Mouse (Mus musculus): ENCODE data around the gene Poc1b.

The Poc1b gene

DNA sequence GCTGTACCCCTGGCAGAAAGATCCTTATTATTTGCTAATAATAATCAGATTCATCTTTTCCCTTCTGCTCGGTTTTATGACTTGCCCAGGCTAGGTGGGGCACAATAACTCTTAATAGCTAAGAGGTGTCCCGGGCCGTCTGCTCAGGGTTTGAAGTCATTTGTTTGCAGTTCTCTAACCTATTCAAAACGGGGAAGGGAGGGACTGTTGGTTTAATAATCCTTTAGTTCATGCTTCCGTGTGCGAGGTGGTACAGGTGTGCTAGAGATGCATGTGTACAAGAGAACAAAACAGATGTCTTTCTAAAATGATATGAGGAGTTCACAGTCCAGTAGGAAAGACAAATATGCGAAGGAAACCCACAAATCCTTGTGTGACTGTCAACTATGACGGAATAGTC, 7.5 kb downstream of the Poc1b start:
- in situ Hi-C loops (cut with MseI, MboI), result no loop called here

DNA sequence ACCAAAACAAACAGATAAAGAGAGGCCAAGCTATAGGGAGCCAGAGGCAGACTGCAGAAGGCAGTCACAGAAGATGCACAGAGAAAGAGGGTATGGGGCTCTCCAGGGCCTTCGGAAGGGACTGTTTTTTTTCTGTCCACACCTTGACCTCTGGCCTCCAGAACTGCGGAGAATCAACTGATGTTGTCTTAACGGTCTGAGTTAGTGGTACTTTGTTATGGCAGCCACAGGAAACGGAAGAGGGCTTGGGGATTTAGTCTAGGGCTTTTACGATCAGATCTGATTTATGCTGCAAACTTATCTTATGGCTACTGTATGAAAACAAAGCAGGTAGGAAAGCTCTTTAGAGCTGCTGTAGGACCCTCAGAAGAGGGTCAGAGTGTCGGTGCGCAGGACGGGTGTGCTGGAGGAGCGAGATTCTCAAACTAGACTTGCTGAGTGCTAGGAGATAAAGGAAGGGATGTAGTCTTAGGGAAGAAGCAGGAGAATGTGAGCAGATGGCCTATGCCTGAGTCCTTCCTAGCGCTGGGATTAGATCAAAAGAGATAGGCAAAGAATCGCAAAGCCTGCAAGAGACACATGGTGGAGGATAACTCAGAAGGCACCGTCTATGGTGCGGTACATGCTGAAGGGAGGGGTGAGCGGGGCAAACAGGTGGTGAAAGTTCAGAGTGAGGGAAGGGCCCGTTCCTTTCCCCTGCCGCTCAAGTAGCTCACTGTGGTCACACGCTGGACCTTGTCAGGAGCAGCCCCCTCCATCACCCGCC, 8.8 kb downstream of the Poc1b start:
- in situ Hi-C loops (cut with MseI, MboI), result no loop called here

DNA sequence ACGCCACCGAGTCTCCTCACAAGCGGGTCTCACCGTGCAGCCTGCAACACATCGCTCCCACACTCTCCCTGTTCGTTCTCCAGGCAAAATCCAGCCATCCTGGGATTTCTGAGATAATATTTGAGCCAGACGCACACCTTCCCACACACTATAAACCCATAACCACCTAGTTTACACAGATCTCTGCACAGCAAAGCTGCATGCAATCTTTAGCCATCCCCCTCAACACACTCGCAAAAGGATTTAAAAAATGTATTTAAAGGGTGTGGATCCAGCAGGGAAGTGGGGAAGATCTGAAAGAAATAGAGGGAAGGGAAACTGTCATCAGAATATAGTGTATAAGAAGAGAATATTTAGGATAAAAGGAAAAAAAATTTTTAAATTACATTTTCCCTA, 9.4 kb downstream of the Poc1b start:
- in situ Hi-C loops (cut with MseI, MboI), result no loop called here

DNA sequence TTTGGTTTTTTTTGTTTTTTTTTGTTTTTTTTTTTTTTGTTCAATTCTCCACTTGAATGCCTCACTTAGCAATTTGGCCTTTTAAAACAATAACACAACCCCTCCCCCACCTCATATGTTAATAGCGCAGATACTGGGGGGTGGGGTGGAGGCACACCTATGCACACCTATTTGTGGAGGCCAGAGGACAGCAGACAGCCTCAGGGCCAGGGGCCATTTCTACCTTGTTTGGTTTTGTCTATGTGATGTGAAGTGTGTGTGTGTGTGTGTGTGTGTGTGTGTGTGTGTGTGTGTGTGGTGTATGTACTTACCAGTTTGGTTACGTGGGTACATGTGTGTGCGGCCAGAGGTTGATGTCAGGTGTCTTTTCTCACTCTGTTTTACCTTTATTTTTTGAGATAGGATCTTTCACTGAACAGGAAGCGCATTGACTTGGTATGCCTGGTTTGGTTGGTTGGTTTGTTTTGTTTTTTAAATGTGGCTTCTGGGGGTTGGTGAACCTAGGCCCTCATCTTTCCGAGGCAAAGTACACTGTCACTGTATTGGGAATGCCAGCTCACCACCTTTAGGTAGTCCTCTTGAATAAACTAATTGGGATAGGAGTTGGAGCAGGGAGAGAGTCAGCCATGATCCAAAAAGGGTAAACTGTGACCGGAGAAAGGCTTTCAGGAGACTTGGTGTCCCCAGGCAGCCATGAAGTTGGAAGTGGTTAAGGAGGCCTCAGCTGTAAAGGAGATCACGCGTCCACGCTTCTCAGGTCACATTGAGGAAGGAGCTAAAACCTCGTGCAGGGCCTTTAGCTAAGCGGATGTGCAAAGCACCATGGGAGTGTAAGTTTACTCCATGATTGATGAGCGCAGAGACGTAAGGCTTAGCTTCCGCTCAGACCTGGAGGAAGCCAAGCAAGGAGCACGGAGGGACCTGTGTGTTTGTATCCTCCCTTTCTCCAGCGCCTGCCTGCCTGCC, 10.1 kb downstream of the Poc1b start:
- in situ Hi-C loops (cut with MseI, MboI), result no loop called here

DNA sequence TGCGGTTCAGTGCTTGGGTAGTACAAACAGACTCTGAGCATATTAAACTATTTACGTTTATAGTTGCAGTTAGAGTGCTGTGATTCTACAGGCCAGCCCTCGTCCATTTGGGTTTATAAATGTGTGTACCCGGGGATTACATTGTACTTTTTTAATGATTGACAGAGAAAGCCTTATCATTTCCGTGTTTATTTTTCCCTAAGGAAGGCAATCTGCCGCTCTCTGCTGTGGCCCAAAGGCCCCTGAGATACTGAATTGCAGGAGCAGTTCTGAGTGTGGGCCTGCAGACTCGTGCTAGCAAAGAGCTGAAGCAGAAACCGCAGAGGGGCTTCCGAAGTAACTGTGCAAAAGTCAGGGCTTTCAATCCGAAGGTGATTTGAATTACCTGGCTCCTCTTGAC, 11.0 kb downstream of the Poc1b start:
- in situ Hi-C loops (cut with MseI, MboI), result no loop called here

DNA sequence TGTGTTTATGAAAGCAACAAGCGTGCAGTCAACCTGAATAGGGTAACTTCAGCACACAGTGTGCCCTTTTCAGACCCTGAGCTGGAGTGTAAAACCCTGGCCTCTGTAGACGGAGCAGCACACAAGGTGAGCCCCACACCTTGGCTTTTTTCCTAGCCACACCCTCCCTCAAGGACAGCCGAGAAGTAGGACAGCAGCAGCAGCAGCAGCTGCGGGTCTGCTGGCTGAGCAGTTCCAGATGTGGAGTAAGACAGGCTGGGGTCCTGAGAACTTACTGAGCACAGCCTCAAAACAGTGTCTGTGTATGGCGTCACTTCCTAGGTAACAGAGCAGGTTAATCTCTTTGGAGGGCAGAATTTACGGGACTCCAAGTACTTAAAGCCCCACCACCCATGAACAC, 11.9 kb downstream of the Poc1b start:
- in situ Hi-C loops (cut with MseI, MboI), result no loop called here

DNA sequence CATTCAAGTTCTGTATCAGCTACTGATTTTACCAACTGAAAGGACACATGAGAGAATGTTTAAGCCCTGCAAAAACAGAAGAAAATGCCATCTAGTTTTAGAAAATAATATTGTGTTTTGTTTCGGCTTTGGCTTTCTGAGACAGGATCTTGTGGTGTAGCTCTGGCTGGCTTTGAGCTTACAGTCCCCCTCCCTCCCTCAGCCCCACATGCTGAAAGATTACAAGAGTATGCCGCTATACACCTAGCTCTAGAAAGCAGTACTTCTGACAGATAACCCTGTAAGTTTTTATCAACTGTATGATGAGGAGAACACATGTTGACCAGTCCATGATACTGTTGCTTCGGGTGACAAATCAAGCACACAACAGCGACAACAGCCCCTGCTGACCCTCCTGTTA, 12.6 kb downstream of the Poc1b start:
- in situ Hi-C loops (cut with MseI, MboI), result no loop called here

DNA sequence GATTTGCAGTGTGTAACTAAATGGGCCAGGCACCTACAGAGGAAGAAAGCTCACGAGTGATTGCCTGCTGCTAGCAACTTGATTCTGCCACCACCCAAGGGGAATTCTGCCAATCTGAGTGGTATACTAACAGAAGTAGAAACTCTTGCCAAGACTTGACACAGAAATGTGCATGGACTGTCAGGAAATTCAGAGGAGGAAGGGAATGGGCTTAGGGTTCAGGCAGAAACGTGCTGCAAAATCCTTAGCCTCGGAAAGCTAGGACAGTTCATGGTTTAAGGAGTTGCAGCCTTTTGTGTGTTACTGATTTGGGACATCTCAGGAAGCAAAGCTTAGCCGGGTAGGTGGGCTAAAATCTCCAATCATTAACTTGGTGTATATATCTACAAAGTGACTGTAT, 19.4 kb downstream of the Poc1b start, which contains the start of gene Phxr2:
Phxr2 (minus strand) TSS at position 101 of the 400 bp plus-strand sequence.
- in situ Hi-C loops (cut with MseI, MboI), result no loop called here

DNA sequence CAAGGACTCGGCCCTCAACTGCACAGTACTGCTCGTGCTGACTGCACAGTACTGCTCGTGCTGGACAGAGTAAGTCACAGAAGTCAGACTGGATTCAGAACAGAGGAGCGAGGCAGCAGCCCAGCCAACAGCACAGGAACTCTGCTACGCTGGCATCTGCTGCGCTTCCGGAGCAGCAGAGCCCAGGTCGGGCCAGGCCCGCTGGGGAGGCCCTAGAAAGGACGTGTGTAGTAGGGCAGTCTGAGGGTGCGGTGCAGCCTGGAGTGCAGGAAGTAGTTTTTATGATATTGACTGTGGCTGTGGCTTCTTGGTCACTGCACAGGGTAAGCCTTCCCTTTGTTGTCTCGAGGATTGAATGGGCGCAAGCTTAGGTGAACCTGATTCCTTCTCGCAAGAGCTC, 20.1 kb downstream of the Poc1b start:
- in situ Hi-C loops (cut with MseI, MboI), result no loop called here

DNA sequence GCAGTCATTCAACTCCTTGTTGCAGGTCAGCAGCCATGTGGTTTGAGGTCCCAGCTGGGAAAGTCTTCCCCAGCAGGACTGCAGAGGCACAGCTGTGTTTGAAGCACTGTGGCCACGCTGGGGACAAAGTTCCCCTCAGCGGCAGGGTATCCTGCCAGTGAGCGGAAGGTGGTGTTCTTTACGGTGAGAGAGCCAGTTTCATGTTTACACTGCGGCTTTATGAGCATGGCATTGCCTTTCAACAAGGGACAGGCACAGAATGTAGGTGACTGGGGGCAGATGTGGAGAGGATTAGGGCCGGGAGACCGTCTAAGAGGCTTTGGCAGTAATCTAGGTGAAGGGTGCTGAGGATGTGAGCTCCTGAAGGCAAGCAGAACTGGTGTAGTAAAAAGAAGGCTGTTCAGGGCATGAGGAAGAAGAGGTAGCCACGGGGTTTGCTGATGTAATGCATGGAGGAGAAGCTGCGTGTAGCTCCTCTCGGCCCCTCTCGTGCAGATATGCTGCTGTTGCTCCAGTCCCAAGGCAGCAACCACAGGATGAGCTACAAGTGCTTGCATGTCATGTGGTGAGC, 20.9 kb downstream of the Poc1b start:
- in situ Hi-C loops (cut with MseI, MboI), result no loop called here

DNA sequence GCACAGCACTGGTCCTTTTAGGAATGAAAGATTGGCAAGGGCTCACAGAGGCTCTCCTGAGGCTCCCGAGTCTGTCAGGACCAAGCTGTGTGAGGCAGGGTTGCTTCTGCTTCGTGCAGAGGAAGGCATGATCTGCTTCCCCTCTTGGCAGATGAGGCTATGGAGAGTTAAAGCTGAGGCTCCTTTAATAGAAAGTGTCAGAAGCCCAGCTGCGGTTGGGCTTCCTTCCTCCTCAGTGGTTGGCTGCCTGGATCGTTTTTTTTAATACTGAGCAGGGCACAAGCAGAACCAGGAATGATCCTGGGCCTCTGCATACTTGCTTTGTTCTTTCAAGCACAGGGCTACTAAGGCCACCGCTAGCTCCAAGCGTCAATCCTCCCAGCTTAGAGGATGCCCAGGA, 23.8 kb downstream of the Poc1b start:
- in situ Hi-C loops (cut with MseI, MboI), result no loop called here

DNA sequence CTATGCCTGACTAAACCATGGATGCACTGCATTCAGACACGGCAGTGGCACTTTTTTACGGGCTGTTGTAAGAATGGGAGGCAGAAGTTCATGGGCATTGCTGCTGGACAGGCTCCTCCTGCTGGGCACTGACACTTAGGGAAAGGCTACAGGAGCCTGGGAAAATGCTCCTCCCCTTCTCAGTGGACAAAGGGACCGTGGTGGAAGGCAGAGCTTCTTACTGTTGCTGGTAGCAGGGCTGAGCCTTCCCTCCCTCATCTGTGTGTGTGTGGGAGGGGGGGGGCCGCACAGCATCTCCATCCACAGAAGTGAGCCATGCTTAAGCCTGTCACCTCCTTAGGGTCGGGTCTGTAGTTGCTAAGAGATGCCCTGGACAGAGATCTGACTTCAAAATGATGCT, 24.5 kb downstream of the Poc1b start:
- in situ Hi-C loops (cut with MseI, MboI), result no loop called here

DNA sequence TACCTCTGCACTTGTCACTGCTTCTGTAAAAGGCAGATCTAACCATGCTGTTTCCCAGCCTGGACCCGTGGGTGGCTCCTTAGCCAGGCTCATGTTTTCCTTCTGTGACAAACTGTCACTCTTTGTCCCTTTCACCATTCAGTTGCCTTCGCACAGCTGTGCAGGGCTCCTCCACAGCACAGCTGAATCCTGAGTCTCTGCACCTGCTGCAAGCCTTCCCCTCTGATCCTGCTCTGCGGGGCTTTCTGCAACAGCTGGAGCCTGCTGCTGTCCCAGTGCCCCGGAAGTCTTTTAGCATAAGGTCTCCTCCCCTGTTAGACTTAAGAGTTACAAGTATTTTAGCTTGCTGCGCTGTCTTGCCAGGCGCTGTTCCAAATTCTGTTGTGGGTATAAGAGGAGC, 25.4 kb downstream of the Poc1b start:
- in situ Hi-C loops (cut with MseI, MboI), result no loop called here

DNA sequence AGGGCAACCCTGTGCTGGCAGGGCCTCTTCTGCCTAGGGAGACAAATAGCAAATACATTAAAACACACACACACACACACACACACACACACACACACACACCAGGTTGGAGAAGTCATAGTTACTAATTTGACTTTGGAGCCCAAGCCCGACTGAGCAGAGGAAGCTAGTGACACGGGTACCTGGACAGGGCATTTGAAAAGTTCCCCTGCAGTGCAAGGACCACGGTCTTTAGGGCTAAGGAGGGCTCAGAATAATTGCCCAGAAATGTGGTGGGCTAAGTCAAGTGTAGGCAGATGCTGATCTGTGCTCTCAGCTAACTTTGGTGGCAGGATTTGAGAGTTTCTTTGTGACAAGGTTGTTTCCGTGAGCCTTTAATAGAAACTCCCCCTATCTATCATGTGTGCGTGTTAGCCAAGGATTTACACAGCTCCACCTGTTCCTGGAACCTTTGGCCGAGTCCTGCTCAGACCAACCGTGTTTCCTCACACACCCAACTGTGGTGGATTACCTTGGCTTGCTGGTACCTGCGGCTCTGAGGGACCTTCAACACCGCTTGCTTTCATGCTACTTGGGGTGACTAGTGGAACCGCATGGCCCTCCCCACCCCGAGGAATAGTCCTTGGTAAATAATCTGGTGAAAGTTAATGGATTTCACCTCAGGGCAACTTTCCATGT, 25.9 kb downstream of the Poc1b start:
- in situ Hi-C loops (cut with MseI, MboI), result no loop called here

DNA sequence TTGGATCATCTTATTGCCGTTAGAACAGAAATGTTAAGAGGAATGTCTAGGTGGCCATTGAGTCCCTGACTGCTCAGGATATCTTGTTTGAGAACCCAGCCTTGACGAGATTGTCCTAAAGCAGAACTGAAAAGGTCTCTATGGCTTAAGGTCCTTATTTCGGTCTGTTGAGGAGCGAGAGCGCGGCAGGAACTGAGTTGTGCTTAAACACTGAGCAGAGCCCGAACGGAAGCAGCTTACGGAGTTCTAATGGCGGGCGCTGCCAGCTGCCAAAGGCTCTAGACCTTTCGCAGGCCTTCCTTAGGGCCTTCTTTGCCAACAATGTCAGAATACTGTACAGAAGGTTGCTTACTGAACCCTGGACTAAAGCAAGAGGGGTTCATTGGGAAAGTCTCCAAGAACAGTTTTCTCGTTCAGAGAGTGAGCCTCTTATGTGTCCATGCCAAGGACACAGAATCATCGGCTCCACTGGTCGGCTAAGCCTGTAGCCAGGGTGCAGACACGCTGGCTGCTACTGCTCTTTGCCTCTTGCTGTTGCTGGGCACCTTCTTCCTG, 26.6 kb downstream of the Poc1b start:
- in situ Hi-C loops (cut with MseI, MboI), result no loop called here

DNA sequence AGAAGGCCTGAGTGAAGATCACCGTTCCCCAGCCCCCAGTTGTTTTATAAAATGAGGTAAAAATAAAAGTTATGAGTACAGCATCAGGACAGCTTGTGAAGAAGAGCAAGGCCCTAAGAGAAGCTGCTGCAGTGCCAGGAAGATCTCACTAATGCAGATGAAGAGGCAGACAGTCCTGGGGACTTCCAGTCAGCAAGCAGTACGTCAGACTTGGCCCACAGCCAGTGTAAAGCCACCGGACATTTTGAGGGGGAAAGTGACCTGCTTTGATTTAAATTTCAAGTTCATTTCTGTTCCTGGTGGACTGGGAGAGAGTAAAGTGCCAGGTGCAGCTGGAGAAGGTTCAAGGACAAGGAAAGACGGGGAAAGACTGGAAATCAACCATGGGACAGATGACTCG, 29.5 kb downstream of the Poc1b start:
- in situ Hi-C loops (cut with MseI, MboI), result no loop called here

DNA sequence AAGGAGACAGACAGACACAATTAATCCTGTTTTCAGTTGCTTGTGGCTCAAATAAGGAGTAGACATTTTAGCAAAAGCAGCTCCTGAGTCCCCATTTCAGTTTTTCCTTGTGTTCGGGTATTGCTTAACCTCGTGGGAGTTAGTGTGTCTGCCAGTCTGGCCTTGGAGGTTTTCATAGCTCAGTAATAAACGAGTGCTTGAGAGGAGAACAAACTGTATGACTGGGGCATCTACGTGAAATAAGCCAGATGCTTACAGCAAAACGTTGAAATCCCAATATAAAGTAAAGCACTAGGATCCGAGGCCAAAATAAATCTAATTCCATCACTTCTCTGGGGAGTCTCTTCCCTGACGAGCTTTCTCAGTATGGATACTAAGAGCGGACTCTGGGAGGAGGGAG, 38.8 kb downstream of the Poc1b start:
- in situ Hi-C loops (cut with MseI, MboI), result no loop called here

DNA sequence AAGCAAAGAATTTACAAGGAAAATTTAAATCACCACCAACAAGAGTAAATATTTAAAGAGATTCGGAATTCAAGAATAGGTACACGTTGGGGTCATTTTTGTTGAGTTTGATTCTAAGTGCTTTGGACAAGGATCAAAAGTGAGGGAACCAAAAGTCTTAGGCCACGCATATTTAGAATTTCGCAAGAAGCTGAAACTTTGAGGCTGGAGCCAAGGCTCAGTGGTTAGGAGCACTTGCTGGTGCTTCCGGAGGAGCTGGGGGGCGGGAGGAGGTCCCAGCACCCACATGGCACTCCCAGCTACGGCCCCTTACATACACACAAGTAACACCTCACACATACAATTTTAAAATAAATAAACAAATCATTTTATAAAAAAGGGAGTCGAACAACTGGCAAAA, 39.8 kb downstream of the Poc1b start:
- in situ Hi-C loops (cut with MseI, MboI), result no loop called here

DNA sequence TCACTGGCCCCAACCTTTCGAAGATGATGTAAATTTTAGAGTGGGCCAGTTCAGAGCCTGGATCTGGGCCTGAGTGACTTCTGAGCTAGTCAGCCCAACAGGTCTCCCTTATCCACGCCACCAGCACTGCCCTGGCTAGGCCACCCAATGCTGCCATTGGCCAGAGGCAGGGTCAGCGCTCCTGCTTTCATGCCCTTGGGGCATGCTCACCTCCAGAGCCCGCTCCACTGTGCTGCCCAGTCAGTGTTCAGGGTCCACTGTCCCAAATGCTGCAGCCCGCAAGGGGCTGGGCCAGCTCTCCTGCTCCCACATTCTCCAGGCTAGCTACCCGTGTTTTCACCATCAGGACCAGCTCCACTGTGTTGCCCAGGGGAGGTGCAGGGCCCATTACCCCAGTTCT, 43.2 kb downstream of the Poc1b start:
- in situ Hi-C loops (cut with MseI, MboI), result no loop called here

DNA sequence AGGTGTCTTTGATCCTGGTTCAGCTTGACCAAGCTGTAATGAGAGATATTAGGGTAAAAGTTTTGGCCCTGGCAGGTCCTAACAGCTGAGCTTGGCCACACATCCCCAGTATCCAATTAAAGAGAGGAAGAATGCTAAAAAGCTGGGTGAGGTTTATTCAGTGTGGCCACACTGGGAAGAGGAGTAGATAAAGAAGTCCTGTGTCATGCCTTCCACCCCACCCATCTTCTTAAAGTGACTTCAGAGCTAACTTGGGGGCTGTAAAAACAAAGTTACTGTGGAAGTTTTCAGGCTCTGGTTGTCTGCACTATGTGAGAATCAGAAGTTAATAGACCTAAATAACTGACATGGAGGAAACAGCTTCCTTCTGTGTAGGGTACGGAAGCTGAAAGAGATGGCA, 44.7 kb downstream of the Poc1b start:
- in situ Hi-C loops (cut with MseI, MboI), result no loop called here

DNA sequence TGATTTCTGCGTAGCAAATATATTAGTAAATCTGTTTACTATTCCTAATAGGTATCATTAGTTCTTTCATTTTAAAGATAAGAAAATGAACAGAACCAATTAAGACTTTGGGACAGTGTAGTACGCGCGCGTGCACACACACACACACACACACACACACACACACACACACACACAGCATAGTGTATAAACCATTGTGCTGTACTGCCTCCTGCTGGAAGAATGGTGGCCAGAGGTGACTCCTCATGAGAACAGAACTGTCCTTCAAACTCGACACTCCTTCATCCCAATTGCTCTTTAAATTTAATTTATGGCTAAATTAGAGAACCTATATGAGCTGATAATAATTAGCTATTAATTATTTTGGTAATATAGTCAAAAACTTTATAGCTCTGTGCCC, 45.2 kb downstream of the Poc1b start:
- in situ Hi-C loops (cut with MseI, MboI), result no loop called here

DNA sequence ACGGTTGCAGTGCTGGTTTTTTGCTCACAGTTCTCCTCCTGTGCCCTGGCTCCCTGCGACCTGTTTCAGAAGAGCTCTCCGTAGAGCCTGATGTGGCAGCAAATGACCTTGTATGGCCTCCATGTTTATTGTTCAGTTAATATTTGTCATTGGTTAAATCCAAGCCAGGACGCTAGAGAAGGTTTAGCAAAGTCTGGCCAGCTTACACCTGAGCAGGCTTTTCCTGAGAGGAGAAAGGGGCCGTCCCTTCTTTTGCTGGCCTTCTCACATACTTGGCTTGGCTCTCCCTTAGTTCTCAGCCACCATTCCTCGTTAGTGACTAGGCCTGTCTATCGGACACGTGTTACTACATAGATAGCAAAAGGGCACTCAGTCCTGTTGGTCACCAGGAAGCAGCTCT, 47.8 kb downstream of the Poc1b start:
- in situ Hi-C loops (cut with MseI, MboI), result no loop called here

Measured in mouse trophoblast stem cell (cell line).